Mouse (Mus musculus): ENCODE measurements around the gene Negr1.

DNA sequence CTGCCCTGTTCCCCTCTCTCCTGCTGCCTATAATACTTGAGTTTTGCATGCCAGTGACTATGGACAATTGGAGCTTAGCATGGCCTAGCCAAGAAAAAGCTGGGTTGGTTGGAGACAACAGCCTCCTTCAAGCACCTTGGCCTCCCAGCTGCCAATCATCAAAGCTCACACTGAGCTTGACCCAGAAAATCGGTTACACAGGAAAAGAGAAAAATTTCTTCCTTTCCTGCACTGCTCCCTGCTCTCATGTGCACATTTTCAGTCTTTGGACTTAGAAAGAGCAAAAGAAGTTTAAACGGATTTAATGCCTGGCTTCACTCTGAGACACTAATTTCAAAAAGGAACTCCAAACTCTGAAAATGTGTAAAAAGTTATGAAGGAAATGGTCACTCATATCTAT lies 233.0 kb downstream of the Negr1 start:
- TF ChIP-seq NRF1 (IDR thresholded peaks at IDR 0.05; ENCODE audit: low read depth, low read length) (no peak), RCOR1 (conservative IDR thresholded peaks at IDR 0.05; ENCODE audit: low read depth, low read length) (no peak), CTCF (conservative IDR thresholded peaks at IDR 0.05 in 1 of 2, IDR thresholded peaks at IDR 0.05 in 1 of 2; ENCODE audit: low read depth in 2 of 2, low read length in 2 of 2) (no peak), PAX5 (IDR thresholded peaks at IDR 0.05; ENCODE audit: low read length) (no peak), TBP (conservative IDR thresholded peaks at IDR 0.05; ENCODE audit: low read depth, low read length) (no peak), E2F4 (IDR thresholded peaks at IDR 0.05; ENCODE audit: insufficient replicate concordance, low read depth, low read length) (no peak), TCF12 (IDR thresholded peaks at IDR 0.05; ENCODE audit: low read depth, low read length) (no peak), NELFE (IDR thresholded peaks at IDR 0.05; ENCODE audit: low read depth, low read length) (no peak), EP300 (IDR thresholded peaks at IDR 0.05; ENCODE audit: low read length) (no peak), POLR2A (IDR thresholded peaks at IDR 0.05; ENCODE audit: low read depth, low read length) (no peak)
